Mouse (Mus musculus): Measurements from ENCODE around the gene Itsn2. TPM values are rescaled to one million over a fixed set of nuclear protein-coding genes. Genes with fewer than 3 reads are reported as not detected.

The Itsn2 gene
- total RNA-seq, 2 experiments from 2014 or later, result 50.0 to 58.8 TPM

Other genes starting within 250 kb of the Itsn2 start
- gene Ncoa1, start 115.5 kb upstream of the Itsn2 start, total RNA-seq (2021), result 10 to 100 TPM; 34.8 to 36.2 TPM
- gene Gm3625, start 289 bp downstream of the Itsn2 start, total RNA-seq (2021), result not detected
- under 1 TPM; 0.19 to 0.27 TPM for gene Fam228a, start 145.8 kb downstream of the Itsn2 start, total RNA-seq (2021)
- gene Pfn4, start 176.4 kb downstream of the Itsn2 start, total RNA-seq (2021), result 1 to 10 TPM in 1 of 2 experiments, under 1 TPM in 1; 0.86 to 1.1 TPM
- 1 to 10 TPM; 3.3 to 6.1 TPM for gene Fam228b, start 176.6 kb downstream of the Itsn2 start, total RNA-seq (2021)
- 100 to 1,000 TPM in 1 of 2 experiments, 10 to 100 TPM in 1; 94.2 to 110 TPM for gene Sf3b6, start 224.9 kb downstream of the Itsn2 start, total RNA-seq (2021)
- 1 to 10 TPM; 4.4 to 7.7 TPM for gene Fkbp1b, start 249.0 kb downstream of the Itsn2 start, total RNA-seq (2021)